18 mouse cellular contexts compared by ENCODE assay signal in the genomic region with DNA sequence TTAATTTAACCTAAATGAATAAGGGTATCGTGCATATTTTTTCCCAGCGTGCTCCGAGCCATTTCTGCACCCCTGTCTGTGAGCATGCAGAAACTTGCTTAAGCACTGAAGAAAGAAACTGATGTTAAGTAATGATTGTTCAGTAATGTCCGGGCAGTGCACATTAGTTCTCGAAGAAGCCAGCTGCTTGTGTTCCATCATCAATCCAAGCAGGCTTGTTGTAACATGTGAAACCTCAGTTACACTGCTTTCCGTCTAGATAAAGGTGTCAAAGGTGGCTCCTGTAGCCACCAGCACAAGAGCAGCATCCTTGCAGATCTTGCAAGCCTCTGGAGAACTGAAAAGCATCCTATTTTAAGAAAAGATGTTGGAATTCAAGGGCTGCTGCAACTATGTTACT.
DNase-seq lines count a peak whose midpoint lies in the region; ATAC-seq and TF ChIP-seq lines count a peak whose summit lies in the region.
"Had no signal": no experiment of that assay in that cellular context is flagged by ENCODE, and none has a peak within 500 bp of the region (broad histone marks: within the 10 kb centered on the region; RNA-seq: fewer than 3 reads in every experiment).

No protein-coding gene starts in this region.

- DNase-seq in heart, postnatal 36 days, result no peak
- DNase-seq in testis, postnatal 14 days (ENCODE audit: low spot score), result peak; percentile 7
- DNase-seq in testis, postnatal 10 days (ENCODE audit: low spot score), result no peak
- no peak for DNase-seq in gastrocnemius, postnatal 36 days
- DNase-seq in embryo, embryonic 11 days, result no peak
- DNase-seq: adrenal gland, adult 2 months; adrenal gland, postnatal 25 days; cerebellum, adult 18-20 months; cerebellum, adult 9-11 months; cerebellum, postnatal 36 days; kidney, adult 11 months had no signal

- 53% methylated on average over 6 of the region's 6 CpGs for WGBS in heart, embryonic 11.5 days (ENCODE audit: insufficient replicate concordance)

- intact Hi-C loops in heart, postnatal 36 days (cut with DNase I), result no loop called here
- intact Hi-C loops in gastrocnemius, postnatal 36 days (cut with DNase I), result no loop called here

- H3K27ac ChIP-seq in heart, embryonic 11.5 days (ENCODE audit: low read depth, low read length), result peak overlapping the region; percentile 46; the same call in 1 of the 2 replicates
- H3K27ac ChIP-seq: forebrain, embryonic 10.5 days; heart, embryonic 15.5 days; hindbrain, embryonic 13.5 days; hindbrain, postnatal 0 days had no signal

- no peaks in the 10 kb centered on the region for H3K9me3 ChIP-seq in heart, embryonic 11.5 days (replicated peaks; ENCODE audit: control insufficient read depth, low read length)
- H3K9me3 ChIP-seq: forebrain, embryonic 10.5 days; heart, embryonic 15.5 days; hindbrain, embryonic 13.5 days had no signal

- peaks cover 14% of the 10 kb centered on the region for H3K4me1 ChIP-seq in heart, embryonic 11.5 days (ENCODE audit: control insufficient read depth, insufficient read depth, low read length)

- no peak overlapping the region for H3K4me3 ChIP-seq in heart, embryonic 11.5 days (ENCODE audit: low read depth, low read length)
- no peak overlapping the region for H3K4me3 ChIP-seq in myocyte
- H3K4me3 ChIP-seq: forebrain, embryonic 10.5 days; heart, embryonic 15.5 days; hindbrain, embryonic 13.5 days had no signal

- no peaks in the 10 kb centered on the region for H3K36me3 ChIP-seq in heart, embryonic 11.5 days (ENCODE audit: control insufficient read depth, insufficient read depth, low read length)
- no peaks in the 10 kb centered on the region for H3K36me3 ChIP-seq in myocyte (ENCODE audit: control insufficient read depth, insufficient read depth)
- H3K36me3 ChIP-seq: forebrain, embryonic 10.5 days; heart, embryonic 15.5 days; hindbrain, embryonic 13.5 days had no signal

- no peak for TF ChIP-seq POLR2A in myocyte (IDR thresholded peaks at IDR 0.05; ENCODE audit: insufficient read length, low read depth)

- peaks cover 4% of the 10 kb centered on the region for H3K79me2 ChIP-seq in myocyte (ENCODE audit: control insufficient read depth, insufficient read depth)

- no peaks in the 10 kb centered on the region for H3K27me3 ChIP-seq in heart, embryonic 11.5 days (ENCODE audit: control insufficient read depth, insufficient read depth, low read length)
- H3K27me3 ChIP-seq in myocyte (ENCODE audit: control insufficient read depth, insufficient read depth, insufficient read length), result no peaks in the 10 kb centered on the region
- H3K27me3 ChIP-seq: heart, embryonic 15.5 days; hindbrain, embryonic 13.5 days had no signal

- ATAC-seq in heart, embryonic 11.5 days (replicated peaks; ENCODE audit: insufficient number of reproducible peaks, low FRiP score, low TSS enrichment), result no peak
- ATAC-seq: forebrain, embryonic 14.5 days; hindbrain, postnatal 0 days had no signal

- H3K9ac ChIP-seq in heart, embryonic 11.5 days (ENCODE audit: low read depth, low read length), result no peak overlapping the region
- H3K9ac ChIP-seq: heart, embryonic 15.5 days; hindbrain, embryonic 13.5 days had no signal

- no peak overlapping the region for H3K4me2 ChIP-seq in heart, embryonic 11.5 days
- peak overlapping the region; percentile 36 for H3K4me2 ChIP-seq in myocyte (ENCODE audit: low read depth)
- H3K4me2 ChIP-seq: heart, embryonic 15.5 days; hindbrain, embryonic 13.5 days had no signal

- no peak overlapping the region for H3ac ChIP-seq in myocyte (ENCODE audit: control insufficient read depth, insufficient read length)

TF ChIP-seq in myocyte, 11 proteins besides CTCF, POLR2A, EP300 and RAD21:
- TF ChIP-seq REST (IDR thresholded peaks at IDR 0.05; ENCODE audit: insufficient read depth, insufficient read length) (no peak), MAX (IDR thresholded peaks at IDR 0.05; ENCODE audit: low read depth) (no peak), CEBPB (IDR thresholded peaks at IDR 0.05; ENCODE audit: insufficient read depth, poor library complexity, severe bottlenecking) (no peak), POLR2AphosphoS2 (IDR thresholded peaks at IDR 0.05; ENCODE audit: insufficient read length, low read depth) (no peak), TCF3 (IDR thresholded peaks at IDR 0.05; ENCODE audit: insufficient read length, low read depth) (no peak), USF1 (IDR thresholded peaks at IDR 0.05; ENCODE audit: low read depth) (no peak), MYOD1 (IDR thresholded peaks at IDR 0.05; ENCODE audit: control insufficient read depth in 1 of 3, insufficient read length in 2 of 3, low read depth in 2 of 3) (no peak), MYOG (IDR thresholded peaks at IDR 0.05; ENCODE audit: control insufficient read depth in 1 of 3, insufficient read depth in 1 of 3, insufficient read length in 2 of 3, low read depth in 2 of 3) (no peak), SRF (IDR thresholded peaks at IDR 0.05; ENCODE audit: control insufficient read depth, insufficient read length, low read depth) (no peak), TCF12 (IDR thresholded peaks at IDR 0.05; ENCODE audit: insufficient read depth, poor library complexity, severe bottlenecking) (no peak), E2F4 (IDR thresholded peaks at IDR 0.05; ENCODE audit: insufficient read depth) (no peak)
TF ChIP-seq in myocyte: peak in this region for 0.
